Mouse (Mus musculus) Patski (cell line): ENCODE results near the gene Dennd4a. TPM values are rescaled to one million over a fixed set of nuclear protein-coding genes. Genes with fewer than 3 reads are reported as not detected.
A peak's percentile ranks its signal among the peaks of the same experiment; 100 is the strongest.

Experiments
- ATAC-seq: fragments of 100-300 bp; one replicate; pipeline ENCODE4 v1.8.0; 2021
- CTCF ChIA-PET: fragments of 350-600 bp; sonication (Branson Sonifier 250); formaldehyde crosslinking; loops from one replicate; lab custom pipeline; 2022; ENCODE audit warnings: inconsistent platforms; lab: Charles Lee
- POLR2A ChIA-PET: fragments of 350-600 bp; sonication (Branson Sonifier 250); formaldehyde crosslinking; loops from one replicate; lab custom pipeline; 2022; ENCODE audit warnings: antibody characterized with exemption, inconsistent platforms; lab: Charles Lee
- DNase-seq: peaks from one replicate; pipeline ENCODE4 v3.0.0-alpha.2; 2011; ENCODE audit warnings: low read depth, low spot score
- H3K27me3 ChIP-seq: fragments of 371-371 bp; one replicate; pipeline ENCODE4 v1.5.1; 2021
- CTCF ChIP-seq: fragments of 100-300 bp; IDR thresholded peaks from one replicate; pipeline ENCODE4 v1.5.1; 2021
- in situ Hi-C: fragments of 300-500 bp; cut with MboI; formaldehyde crosslinking; loops from 3 replicates; pipeline ENCODE4 v1.11.1; 2018; ENCODE audit warnings: low pct_unique_long_range_greater_than_20kb, mixed read lengths
- polyA plus RNA-seq: library from polyadenylated mRNA; unstranded; gene quantifications from one replicate; pipeline ENCODE4 v1.2.3, GENCODE M21; 2021

The Dennd4a gene
- polyA plus RNA-seq, 1 experiment from 2014 or later: 9.0 TPM

GRCm38 (mm10) chr9:64931751-64932610 is 120.8 kb downstream of the Dennd4a start:
- ChIA-PET CTCF (interaction anchor here (0.7 kb wide), 1 partner anchor 10 kb away, joined by 4 read pairs; no protein-coding TSS in a partner anchor), POLR2A (interaction anchor here (0.5 kb wide), 1 partner anchor 8 kb away, joined by 3 read pairs; no protein-coding TSS in a partner anchor)
- no peaks in the 10 kb centered on the region for H3K27me3 ChIP-seq
- TF ChIP-seq CTCF: no peak
- in situ Hi-C loops: loop anchor here (25.0 kb wide), 1 partner anchor 595 kb away; the partner anchor contains the start of gene Dis3l
- DNase-seq (no peak), ATAC-seq (no peak)

GRCm38 (mm10) chr9:64934015-64934754 is 123.0 kb downstream of the Dennd4a start:
- CTCF ChIA-PET: no interaction called here
- DNase-seq: no peak
- in situ Hi-C loops: loop anchor here (25.0 kb wide), 1 partner anchor 597 kb away; the partner anchor contains the start of gene Dis3l
- ATAC-seq: no peak
- no peak for TF ChIP-seq CTCF
- H3K27me3 ChIP-seq: no peaks in the 10 kb centered on the region
- POLR2A ChIA-PET: no interaction called here

- no peak for TF ChIP-seq CTCF
- no peaks in the 10 kb centered on the region for H3K27me3 ChIP-seq
- DNase-seq (no peak), ATAC-seq (no peak)
- CTCF ChIA-PET: no interaction called here
- in situ Hi-C loops: loop anchor here (25.0 kb wide), 1 partner anchor 599 kb away; the partner anchor contains the start of gene Dis3l
- POLR2A ChIA-PET: no interaction called here
Observed at GRCm38 (mm10) chr9:64936508-64936907, 125.4 kb downstream of the Dennd4a start.

- no peak for DNase-seq
- ATAC-seq: no peak
- peak; percentile 42 for TF ChIP-seq CTCF
- in situ Hi-C loops: loop anchor here (25.0 kb wide), 1 partner anchor 600 kb away; the partner anchor contains the start of gene Dis3l
- CTCF ChIA-PET: no interaction called here
- POLR2A ChIA-PET: no interaction called here
- H3K27me3 ChIP-seq: peaks cover under 1% of the 10 kb centered on the region
Observed at GRCm38 (mm10) chr9:64937491-64937890, 126.4 kb downstream of the Dennd4a start.

- peaks cover 8% of the 10 kb centered on the region for H3K27me3 ChIP-seq
- ChIA-PET POLR2A (no interaction called here), CTCF (no interaction called here)
- in situ Hi-C loops: loop anchor here (25.0 kb wide), 1 partner anchor 601 kb away; the partner anchor contains the start of gene Dis3l
- DNase-seq (no peak), ATAC-seq (no peak)
- no peak for TF ChIP-seq CTCF
Observed at GRCm38 (mm10) chr9:64938535-64938934, 127.4 kb downstream of the Dennd4a start.

DNA sequence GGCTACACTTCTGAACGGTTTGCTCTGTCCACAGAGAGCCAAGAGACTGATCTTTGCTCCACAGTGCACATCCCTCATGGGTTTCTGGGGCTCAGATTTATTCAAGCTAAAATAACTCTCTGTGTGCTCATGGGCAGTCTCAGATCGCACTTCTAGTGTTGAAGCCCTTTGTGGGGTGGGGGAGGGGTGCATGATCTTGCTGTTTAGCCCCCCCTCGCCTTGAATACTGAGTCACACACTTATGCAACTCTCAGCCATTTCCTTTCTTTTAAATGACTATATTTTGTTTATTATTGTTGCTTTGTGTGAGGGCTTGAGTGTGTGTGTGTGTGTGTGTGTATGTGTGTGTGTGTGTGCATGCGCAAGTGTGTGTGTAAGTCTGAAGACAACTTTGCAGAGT is 128.1 kb downstream of the Dennd4a start:
- no peak for TF ChIP-seq CTCF
- DNase-seq: no peak
- ChIA-PET CTCF (no interaction called here), POLR2A (interaction anchor here (0.6 to 0.8 kb wide), 2 partner anchors 8 to 234 kb away, joined by 3 read pairs; no protein-coding TSS in a partner anchor)
- peaks cover 13% of the 10 kb centered on the region for H3K27me3 ChIP-seq
- in situ Hi-C loops: loop anchor here (25.0 kb wide), 1 partner anchor 602 kb away; the partner anchor contains the start of gene Dis3l
- no peak for ATAC-seq

DNA sequence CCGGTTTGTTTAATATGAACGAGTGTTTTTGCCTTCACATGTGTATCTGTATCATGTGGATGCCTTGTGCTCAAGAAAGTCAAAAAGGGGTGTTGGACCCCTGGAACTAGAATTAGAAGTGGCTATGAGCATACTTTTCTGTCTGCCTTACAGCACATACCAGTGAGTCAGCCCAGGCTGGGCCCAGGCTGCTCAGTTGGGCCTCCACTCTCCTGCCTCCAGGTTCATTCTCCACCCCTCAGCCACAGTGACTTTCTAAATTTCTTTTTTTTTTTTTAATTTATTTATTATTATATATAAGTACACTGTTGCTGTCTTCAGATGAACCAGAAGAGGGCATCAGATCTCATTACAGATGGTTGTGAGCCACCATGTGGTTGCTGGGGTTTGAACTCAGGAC is 128.7 kb downstream of the Dennd4a start:
- ATAC-seq (no peak), DNase-seq (no peak)
- POLR2A ChIA-PET: interaction anchor here (0.6 to 0.8 kb wide), 2 partner anchors 8 to 234 kb away, joined by 3 read pairs; no protein-coding TSS in a partner anchor
- no peak for TF ChIP-seq CTCF
- in situ Hi-C loops: loop anchor here (25.0 kb wide), 1 partner anchor 602 kb away; the partner anchor contains the start of gene Dis3l
- CTCF ChIA-PET: no interaction called here
- peaks cover 13% of the 10 kb centered on the region for H3K27me3 ChIP-seq

GRCm38 (mm10) chr9:64940731-64941346 is 129.7 kb downstream of the Dennd4a start:
- peaks cover 13% of the 10 kb centered on the region for H3K27me3 ChIP-seq
- no peak for ATAC-seq
- TF ChIP-seq CTCF: no peak
- POLR2A ChIA-PET: no interaction called here
- in situ Hi-C loops: loop anchor here (25.0 kb wide), 1 partner anchor 604 kb away; the partner anchor contains the start of gene Dis3l
- CTCF ChIA-PET: no interaction called here
- no peak for DNase-seq

- ChIA-PET POLR2A (no interaction called here), CTCF (no interaction called here)
- DNase-seq: no peak
- peaks cover 13% of the 10 kb centered on the region for H3K27me3 ChIP-seq
- no peak for ATAC-seq
- in situ Hi-C loops: loop anchor here (25.0 kb wide), 1 partner anchor 604 kb away; the partner anchor contains the start of gene Dis3l
- no peak for TF ChIP-seq CTCF
Observed at GRCm38 (mm10) chr9:64941650-64942049, 130.5 kb downstream of the Dennd4a start.
